Mouse (Mus musculus) left cerebral cortex, adult 8-10 months (tissue): ENCODE measurements around the gene Gpr180. TPM values are rescaled to one million over a fixed set of nuclear protein-coding genes. Genes with fewer than 3 reads are reported as not detected.
"Not testable (repeated sequence)": the region's sequence is repeated elsewhere in the genome, so short reads cannot be mapped to it uniquely, and the experiment has no call there.

Experiments used
- DNase-seq, 2 experiments: peaks; one replicate each; pipeline ENCODE4 v3.0.0; 2022; ENCODE audit warnings: low spot score in 2 of 2
- total RNA-seq, 4 experiments: library from RNA; stranded (reverse); gene quantifications; 2 replicates each; pipeline ENCODE4 v1.2.4; 2022

Gene Gpr180
- total RNA-seq, result 10 to 100 TPM; 26.0 to 30.7 (median 27.3) TPM

DNA sequence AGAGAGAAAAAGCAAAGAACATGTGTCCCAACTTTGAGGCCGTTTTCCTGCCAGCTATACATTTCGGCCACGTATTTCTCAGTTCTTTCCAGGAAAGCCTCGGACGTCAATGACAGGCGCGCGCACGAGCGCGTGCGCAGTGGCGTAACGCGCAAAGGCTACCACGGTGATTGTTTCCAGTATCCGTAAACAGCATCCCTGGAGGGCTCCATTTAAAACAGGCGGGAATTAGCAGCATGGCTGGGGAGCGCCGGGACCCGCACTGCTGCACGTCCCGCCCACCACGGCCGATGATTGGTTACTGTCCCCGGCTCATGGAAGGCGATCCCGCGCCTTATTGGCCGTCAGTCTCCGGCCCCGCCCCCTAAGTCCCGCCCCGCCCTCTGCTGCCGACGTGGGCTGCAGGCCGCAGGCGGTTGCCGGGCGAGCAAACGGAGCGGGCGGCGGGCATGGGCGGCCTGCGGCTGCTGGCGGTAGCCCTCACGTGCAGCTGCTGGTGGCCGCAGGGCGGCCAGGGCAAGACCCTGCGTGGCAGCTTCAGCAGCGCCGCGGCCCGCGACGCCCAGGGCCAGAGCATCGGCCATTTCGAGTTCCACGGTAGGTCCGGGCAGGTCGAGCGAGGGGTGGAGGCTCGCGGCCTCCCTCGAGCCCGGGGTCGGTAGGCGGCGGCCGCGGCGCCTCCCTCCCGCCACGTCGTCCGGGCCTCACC, at the start of gene Gpr180:
Gpr180 (plus strand) TSS at position 415 of the 709 bp plus-strand sequence.
- peak; percentile 93 to 96 for DNase-seq

DNA sequence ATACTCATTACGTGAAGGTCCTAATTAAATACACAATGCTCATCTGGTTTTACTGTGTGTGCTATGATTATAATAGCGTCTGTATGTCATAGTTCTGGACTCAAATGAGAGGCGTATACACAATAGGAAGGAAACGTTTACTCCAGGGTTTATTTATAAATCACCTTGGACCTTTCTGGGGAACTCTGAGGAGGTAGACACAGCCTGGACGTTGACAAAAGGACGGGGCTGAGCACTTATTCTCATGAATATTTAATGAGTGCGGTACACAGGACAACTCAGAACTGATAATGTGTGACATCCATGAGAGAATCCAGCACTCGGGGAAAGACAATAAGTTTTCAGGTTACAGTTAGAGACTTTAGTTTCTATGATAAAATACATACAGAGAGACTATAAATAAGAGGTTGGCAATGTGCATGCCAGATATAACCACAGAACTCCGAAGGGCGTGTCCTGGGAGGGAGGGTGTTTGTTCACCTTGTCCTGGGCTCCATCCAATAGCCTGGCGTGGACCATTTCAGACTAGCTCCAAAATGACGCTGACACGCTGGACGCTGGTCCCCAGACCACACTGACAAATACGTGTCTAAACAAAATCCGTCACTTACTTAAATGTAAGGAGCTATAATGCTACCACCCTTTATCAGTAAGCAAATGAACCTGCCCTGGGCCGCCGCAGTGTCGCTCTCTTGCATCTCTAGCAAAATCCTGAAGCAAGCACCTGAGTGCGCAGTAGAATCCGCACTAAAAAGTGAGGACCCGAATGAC, 48.3 kb upstream of the Gpr180 start:
- no peak for DNase-seq

DNA sequence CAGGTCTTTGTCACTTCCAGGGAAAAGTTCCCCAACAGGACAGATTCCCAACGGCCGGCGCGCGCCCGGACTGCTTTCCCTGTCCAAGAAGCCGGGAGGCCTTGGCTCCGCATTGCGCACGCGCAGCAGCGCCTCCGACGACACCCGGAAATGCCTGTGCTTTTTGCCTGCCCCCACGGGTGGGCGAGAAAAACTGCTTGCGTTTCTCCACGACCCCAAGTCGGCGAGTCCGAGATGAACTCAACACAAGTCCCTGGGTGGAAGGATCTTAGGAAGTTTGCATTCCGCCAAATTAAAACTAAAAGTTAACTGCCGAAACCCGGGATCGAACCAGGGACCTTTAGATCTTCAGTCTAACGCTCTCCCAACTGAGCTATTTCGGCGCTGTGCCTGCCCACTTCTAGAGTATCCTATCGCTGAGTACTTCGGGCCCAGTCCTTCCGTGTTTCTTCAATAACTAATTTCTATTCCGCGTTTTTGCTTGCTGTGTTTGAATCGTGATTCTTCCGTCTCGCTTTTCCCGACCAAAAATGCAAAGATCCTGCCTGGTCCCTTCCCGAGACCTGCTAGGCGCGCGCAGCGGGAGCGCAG, 47.6 kb upstream of the Gpr180 start:
- DNase-seq, result peak; percentile 84 to 95

DNA sequence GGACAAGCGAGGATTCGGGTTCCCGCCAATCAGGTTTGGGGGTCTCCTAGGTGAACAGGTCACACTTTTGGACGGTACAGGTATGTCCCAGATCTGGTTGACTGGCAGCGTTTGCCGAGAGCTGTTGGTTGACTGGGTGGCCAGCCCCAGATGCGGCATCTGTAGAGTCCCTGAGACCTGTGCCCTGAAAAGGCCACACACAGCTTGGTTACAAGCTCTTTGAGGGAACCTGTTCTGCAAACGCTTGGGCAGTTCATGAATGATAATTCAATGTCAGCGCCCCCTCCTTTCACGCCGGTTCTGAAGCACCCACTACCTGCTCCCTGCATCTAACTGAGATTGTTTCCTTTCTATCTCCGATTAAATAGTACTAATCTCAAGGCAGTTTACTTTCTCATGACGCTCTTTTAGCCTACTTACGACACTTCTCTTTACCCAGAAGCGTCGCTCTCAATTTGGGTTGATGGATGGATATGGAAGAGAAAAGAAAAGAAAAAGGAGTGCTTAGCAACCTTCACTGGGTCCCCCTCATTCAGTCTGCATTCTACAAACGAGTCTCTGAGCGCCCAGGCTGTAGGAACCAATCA, 47.1 kb upstream of the Gpr180 start:
- no peak for DNase-seq

DNA sequence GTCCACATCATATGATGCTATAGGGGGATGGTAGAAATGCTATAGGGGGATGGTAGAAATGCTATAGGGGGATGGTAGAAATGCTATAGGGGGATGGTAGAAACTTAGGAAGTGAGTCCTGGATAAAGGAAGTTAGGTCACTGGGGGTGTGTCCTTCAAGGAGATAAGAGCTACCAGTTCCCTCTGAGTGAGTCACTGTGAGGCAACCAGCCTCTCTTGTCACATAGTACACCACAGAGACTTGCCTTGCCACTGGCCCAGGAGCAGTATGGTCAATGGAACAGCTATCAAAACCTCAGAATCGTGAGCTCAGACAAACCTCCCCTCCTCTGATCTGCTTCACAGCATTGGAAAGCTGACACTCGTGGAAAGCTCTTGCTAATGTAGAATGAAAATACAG, 38.7 kb upstream of the Gpr180 start:
- no peak for DNase-seq

DNA sequence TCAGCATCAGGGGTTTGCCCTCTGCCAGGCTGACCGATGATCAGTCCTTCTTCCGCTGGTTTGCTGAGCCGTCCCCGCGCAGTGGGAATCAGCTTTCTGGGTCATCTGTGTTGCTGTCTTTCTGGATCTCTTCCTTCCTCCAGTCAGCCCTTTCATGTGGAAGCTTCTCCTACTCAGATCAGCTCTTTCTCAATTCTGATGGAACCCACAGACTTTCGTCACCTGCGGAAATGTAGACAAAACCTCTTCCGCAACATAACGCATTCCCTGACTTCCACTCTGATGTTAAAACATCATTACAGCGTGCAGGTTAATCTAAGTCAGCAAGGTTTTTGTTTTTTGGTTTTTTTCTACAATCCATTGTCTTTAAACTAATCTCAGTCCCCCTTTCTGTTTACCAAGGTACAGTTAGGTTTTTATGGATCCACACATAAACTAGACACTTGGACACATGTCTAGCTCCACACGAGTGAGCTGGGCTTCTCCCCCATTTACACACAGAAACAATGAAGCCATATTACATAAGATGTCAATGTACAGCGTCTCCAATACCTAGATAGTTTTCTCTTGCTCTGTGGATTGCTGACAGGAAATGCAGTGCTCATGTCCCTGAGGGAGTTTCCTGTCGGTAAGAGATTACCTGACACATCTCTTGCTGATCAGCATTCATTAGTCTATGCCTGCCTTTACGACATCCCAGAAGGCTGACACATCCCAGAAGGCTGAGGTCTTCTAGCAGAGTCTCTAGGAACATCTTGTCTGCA, 35.5 kb upstream of the Gpr180 start:
- DNase-seq, result no peak

DNA sequence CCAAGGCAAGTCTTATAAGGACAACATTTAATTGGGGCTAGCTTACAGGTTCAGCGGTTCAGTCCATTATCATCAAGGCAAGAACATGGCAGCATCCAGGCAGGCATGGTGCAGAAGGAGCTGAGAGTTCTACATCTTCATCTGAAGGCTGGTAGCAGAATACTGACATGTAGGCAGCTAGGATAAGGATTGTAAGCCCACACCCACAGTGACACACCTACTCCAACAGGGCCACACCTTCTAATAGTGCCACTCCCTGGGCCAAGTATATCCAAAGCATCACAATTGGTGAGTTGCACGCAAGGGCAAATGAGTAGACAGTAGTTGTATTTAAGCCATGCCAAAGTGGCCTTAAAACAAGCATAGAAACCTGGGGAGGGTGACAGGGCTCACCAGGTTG, 29.5 kb upstream of the Gpr180 start:
- not testable (repeated sequence) for DNase-seq

DNA sequence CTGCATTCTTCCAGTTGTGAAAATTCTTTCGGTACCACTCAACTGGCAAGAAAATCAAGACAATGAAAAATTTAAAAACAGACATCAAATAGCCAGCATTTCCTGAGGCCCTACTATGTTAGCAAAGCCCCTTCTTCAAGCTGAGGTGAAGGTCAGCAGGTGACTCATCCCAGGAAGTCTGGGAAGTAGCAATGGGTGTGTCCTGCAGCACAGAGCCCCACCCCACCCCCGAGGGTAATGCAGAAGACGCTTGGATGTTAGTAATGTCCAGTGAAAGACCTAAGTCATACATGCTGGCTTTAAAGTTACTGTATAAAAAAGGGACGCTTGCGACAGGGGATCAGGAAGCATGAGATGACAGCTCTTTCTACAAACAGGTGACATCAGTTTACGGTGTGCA, 23.8 kb upstream of the Gpr180 start:
- DNase-seq, result no peak

DNA sequence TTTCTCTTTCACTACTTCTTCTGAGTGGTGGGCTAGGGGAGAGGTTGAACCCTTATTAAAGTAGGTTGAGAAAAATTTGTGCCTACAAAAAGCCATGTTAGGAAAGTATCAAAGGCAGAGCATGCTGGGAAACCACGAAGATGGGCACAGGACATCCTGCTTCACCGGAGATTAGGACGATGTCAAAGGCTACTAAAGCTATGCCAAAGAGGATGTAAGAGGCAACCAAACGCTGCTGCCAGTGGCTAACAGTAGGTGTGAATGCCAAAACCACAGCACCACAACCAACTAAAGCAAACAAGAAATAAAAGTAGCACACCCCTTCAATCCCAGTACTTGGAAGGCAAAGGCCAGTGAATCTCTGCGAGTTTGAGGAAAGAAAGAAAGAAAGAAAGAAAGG, 12.8 kb upstream of the Gpr180 start:
- DNase-seq, result no peak

DNA sequence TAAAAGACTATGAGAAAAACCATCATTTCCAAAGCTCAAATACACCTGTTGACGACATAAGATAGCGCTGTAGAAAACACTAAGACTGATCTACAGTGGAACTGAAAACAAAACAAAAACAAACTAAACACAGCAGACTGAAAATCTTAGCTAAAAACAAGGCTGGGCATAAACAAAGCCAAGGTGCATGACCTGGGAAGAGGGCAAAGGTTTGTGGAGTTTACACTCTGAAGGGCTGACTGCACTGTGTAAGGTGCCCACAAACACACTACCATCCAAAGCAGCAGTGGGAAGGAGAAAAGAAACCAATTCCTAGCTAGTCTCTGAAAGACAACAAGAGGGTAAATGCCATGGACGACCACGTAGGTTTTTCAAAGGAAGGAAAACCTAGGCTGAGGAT, 12.2 kb upstream of the Gpr180 start:
- DNase-seq, result no peak

DNA sequence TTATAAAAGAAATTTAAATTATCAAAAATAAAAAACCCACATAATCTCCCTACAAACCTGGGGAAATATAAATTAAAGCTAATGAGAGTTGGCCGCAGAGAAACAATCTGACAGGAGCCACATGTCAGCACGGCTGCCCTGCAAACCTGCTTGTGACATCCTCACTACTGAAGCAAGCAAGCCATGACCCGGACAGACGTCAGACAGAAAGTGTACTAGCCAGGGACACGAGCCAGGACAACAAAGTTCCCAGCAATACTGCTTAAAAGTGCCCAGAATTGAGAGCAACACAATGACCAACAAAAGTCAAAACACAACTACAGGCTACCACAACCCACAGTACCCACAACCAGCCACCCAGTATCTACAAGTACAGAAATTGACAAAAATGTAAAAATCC, 10.7 kb upstream of the Gpr180 start:
- no peak for DNase-seq

DNA sequence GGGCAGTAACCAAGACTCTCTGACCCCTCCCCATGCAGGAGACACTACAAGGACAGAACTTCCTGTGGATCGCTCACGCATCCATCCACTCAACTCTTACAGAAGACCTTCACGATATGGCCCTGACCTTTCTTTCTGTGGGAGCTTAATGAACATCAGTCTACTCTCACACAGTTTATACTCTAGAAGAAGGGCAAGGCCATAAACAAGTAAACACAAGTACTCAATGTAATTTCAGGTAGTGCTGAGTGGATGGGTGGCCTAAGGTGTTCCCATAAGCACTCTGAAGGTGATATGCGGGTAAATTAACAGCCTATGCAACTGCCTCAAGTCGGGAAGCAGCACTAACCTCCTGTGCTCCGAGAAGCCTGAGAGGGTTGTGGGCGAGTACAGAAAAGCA, 5.5 kb upstream of the Gpr180 start:
- no peak for DNase-seq

DNA sequence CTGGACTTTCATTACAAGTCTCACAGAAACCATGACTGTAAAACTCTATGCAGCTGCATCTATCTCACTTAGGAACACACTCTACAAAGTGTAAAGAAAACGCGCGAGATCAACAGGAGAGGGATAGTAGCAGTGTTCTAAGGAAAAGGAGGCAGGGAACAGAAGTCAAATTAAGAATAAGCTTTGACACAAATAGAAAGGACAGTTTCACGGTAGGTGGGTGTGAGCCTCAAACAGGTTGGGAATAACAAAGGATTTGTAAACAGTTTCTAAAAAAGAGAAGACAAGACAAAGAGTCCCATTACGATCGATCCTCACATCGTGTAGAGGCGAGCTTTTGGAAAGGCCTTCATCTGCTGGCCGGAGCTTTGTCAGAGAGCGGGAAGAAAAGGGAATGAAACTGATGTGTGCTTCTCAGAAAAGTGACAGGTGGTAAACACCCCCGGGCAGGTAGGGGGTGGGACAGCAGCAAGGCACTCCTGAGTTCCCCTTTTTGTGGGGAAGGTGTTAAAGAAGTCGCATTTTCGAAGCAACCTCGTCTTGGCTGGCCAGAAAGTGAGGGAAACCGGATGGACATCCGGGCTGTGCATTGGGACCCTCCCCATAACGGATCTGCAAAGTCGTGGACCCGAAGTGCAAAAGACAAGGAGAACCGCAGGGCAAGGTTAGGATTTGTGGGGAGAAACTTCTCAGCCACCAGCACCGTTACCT, 4.9 kb upstream of the Gpr180 start:
- no peak for DNase-seq

DNA sequence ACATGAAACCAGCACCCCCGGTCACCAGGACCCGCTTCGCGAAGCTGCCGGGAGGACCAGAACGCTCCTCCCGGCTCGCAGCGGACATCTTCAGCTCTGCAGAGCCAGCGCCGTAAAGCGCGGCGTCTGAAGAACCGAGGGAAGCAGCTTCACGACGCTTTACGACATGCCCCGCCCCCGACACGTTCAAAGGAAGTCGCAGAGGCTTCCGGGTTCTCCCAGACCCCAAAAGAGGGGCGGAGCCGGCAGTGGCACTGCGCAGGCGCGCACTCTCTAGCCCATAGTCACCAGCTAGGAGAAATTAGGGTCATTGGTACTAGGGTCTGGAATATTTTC, 4.3 kb upstream of the Gpr180 start, which contains the start of gene Tgds:
Tgds (minus strand) TSS at position 114 of the 336 bp plus-strand sequence.
- peak; percentile 97 to 99 for DNase-seq

DNA sequence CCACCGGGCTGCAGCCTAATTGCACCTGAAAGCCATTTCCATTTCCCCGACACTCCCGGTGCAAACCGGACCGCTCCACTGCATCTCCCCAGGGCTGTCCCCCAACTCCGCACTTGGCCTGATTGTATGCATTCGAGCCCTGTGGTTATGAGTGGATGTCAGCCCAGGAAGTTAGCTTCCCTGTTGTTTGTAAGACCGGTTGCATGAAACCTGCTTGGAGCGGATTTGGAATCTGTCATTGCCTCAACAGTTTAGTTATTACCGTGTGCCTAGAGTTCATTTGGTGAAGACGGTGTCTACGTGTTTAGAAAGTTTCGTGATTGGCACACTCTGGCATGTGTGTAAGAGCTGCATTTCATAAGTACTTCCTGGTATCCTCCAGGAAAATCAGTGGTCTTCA, 529 bp downstream of the Gpr180 start:
- no peak for DNase-seq

DNA sequence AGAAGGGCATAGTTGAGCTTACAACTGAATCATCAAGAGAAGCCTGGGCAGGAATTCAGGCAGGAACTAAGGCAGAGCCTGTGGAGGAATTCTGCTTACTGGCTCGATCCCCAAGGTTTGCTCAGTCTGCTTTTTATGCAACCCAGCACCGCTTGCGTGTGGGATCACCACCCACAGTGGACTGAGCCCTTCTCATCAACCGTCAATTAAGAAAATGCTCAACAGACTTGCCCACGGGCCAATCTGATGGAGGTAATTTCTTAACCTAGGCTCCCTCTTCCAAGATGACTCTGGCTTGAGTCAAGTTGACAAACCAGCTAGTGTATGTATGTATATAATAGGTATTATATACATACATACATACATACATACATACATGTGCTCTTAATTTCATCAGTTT, 5.3 kb downstream of the Gpr180 start:
- DNase-seq, result no peak

DNA sequence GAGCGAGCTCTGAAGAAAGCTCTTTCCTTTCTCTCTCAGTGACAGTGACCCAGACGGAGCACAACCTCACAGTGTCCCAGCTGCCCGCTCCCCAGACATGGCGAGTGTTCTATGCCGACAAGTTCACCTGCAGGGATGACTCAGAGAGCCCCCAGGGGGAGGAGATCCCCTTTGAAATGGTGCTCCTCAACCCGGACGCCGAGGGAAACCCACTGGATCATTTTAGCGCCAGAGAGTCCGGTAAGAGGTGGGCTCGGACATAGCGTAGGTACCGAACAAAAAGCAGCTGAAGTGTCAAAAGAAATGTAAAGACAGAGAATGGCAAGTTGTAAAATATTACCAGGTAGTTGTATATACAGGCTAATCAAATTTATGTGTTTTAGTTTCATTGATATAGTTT, 11.1 kb downstream of the Gpr180 start:
- DNase-seq, result no peak

DNA sequence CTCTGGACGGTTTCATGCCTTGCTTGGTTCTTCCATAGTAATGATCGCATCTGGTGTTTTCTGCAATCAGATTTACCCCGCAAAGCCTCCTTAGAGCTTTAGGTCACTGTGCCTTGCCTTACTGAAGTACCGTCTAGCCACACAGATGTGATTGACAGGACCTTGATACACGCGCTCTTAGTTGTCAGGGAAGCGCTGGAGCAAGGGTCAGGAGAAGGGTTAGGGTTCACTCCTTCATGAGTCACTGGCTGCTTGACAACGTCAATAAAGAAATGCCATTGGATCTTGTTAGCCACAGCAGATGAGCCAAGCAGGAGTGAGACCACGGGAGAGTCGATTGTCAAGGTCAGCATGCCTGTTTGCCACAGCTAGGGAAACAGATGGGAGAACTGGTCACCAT, 11.6 kb downstream of the Gpr180 start:
- no peak for DNase-seq

DNA sequence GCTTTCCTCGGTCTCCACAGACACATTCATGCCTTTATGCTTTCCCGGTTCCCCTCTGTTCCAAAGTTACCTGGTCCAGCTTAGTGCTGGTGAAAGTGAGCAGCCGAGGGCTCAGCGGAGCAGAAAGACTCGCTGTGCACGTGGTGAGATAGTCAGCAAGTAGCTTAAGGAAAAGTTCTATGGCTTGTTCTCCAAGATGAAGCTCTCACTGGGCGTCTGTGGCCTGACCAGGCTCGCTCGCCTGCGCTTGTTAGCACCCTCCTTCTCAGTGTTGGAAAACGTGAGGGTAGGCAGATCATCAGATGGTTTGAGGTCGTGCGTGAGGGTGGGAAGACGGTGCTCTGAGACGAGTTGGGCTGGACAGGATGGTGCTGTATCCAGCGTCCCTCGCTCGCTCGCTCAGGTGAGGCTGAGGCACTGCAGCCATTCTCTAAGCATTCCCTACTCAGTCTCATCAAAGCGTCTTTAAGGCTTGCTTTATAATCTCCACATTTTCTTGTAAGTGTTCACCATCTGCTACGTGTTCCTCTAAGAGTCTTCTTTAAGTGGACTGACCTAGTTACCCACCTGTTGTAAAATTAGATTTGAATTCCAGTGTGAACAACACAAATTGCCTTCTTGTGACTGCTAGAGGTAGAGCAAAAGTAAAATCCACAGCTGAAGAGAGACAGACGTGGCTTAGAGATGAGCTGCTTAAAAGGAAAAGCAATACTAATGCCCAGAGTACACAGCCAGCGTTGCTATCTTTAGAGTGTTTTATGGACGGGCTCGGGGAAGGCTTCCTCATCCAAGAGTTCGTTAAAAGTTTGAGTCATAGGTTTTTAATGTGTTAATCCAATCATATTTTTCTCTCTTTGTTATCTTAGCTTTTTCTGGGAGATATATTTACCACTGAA, 13.9 kb downstream of the Gpr180 start:
- DNase-seq, result no peak
